Mouse (Mus musculus): Measurements from ENCODE around the gene Eif4b. TPM values are rescaled to one million over a fixed set of nuclear protein-coding genes. Genes with fewer than 3 reads are reported as not detected.

Gene Eif4b
- polyA plus RNA-seq, 1 experiment from 2014 or later, result 96.1 TPM

GRCm38 (mm10) chr15:102133314-102133713 lies 59.7 kb downstream of the Eif4b start:
- Histone ChIP-seq H3K27me3 (ENCODE audit: insufficient read depth, low read length) (no peaks in the 10 kb centered on the region), H3K9ac (ENCODE audit: low read depth, low read length) (no peak overlapping the region), H3K36me3 (ENCODE audit: insufficient read depth, low read length) (peaks cover 38% of the 10 kb centered on the region), H3K4me3 (replicated peaks; ENCODE audit: low read depth, low read length) (no peak overlapping the region), H3K4me1 (replicated peaks; ENCODE audit: insufficient read depth, low read length) (peaks cover 5% of the 10 kb centered on the region; the same call in 1 of the 2 replicates), H3K9me3 (replicated peaks; ENCODE audit: low read length) (no peaks in the 10 kb centered on the region), H3K4me2 (ENCODE audit: low read length) (no peak overlapping the region), H3K27ac (no peak overlapping the region)
- WGBS, result 75% methylated on average over 9 of the region's 9 CpGs
- TF ChIP-seq CTCF (IDR thresholded peaks at IDR 0.05; ENCODE audit: low read depth), result no peak
- ATAC-seq (replicated peaks; ENCODE audit: low FRiP score, low read depth), result no peak
- no peak for DNase-seq (ENCODE audit: low spot score)

- Histone ChIP-seq H3K4me1 (replicated peaks; ENCODE audit: insufficient read depth, low read length) (peaks cover 5% of the 10 kb centered on the region; the same call in 1 of the 2 replicates), H3K9me3 (replicated peaks; ENCODE audit: low read length) (no peaks in the 10 kb centered on the region), H3K4me3 (replicated peaks; ENCODE audit: low read depth, low read length) (no peak overlapping the region), H3K27me3 (ENCODE audit: insufficient read depth, low read length) (no peaks in the 10 kb centered on the region), H3K36me3 (ENCODE audit: insufficient read depth, low read length) (peaks cover 25% of the 10 kb centered on the region), H3K27ac (no peak overlapping the region), H3K9ac (ENCODE audit: low read depth, low read length) (no peak overlapping the region), H3K4me2 (ENCODE audit: low read length) (peak overlapping the region; percentile 65; the same call in 1 of the 2 replicates)
- TF ChIP-seq CTCF (IDR thresholded peaks at IDR 0.05; ENCODE audit: low read depth), result no peak
- DNase-seq (ENCODE audit: low spot score) (no peak), ATAC-seq (replicated peaks; ENCODE audit: low FRiP score, low read depth) (no peak)
- 81% methylated on average over 2 of the region's 2 CpGs for WGBS
Measured at GRCm38 (mm10) chr15:102134709-102135108, 61.1 kb downstream of the Eif4b start.

GRCm38 (mm10) chr15:102135522-102136128 lies 62.1 kb downstream of the Eif4b start:
- Histone ChIP-seq H3K9me3 (replicated peaks; ENCODE audit: low read length) (no peaks in the 10 kb centered on the region), H3K4me3 (replicated peaks; ENCODE audit: low read depth, low read length) (peak overlapping the region; percentile 77), H3K4me1 (replicated peaks; ENCODE audit: insufficient read depth, low read length) (peaks cover 5% of the 10 kb centered on the region; the same call in 1 of the 2 replicates), H3K27ac (peak overlapping the region; percentile 43), H3K9ac (ENCODE audit: low read depth, low read length) (peak overlapping the region; percentile 72), H3K27me3 (ENCODE audit: insufficient read depth, low read length) (no peaks in the 10 kb centered on the region), H3K36me3 (ENCODE audit: insufficient read depth, low read length) (peaks cover 16% of the 10 kb centered on the region), H3K4me2 (ENCODE audit: low read length) (peak overlapping the region; percentile 65)
- DNase-seq (ENCODE audit: low spot score), result no peak
- no peak for TF ChIP-seq CTCF (IDR thresholded peaks at IDR 0.05; ENCODE audit: low read depth)
- peak; percentile 72 for ATAC-seq (replicated peaks; ENCODE audit: low FRiP score, low read depth)
- 2% methylated on average over 35 of the region's 35 CpGs for WGBS

- DNase-seq (ENCODE audit: low spot score) (peak; percentile 98), ATAC-seq (replicated peaks; ENCODE audit: low FRiP score, low read depth) (peak; percentile 99)
- peak within 1 kb of the TSS; percentile 72 for H3K9ac ChIP-seq (ENCODE audit: low read depth, low read length)
- peak within 1 kb of the TSS; percentile 43 for H3K27ac ChIP-seq
- no peak for TF ChIP-seq CTCF (IDR thresholded peaks at IDR 0.05; ENCODE audit: low read depth)
- H3K9me3 ChIP-seq (replicated peaks; ENCODE audit: low read length), result no peaks in the 10 kb centered on the region
- under 1% methylated on average over 49 of the region's 50 CpGs for WGBS
- H3K4me1 ChIP-seq (replicated peaks; ENCODE audit: insufficient read depth, low read length), result peaks cover 5% of the 10 kb centered on the region; the same call in 1 of the 2 replicates
- H3K4me3 ChIP-seq (replicated peaks; ENCODE audit: low read depth, low read length), result peak within 1 kb of the TSS; percentile 77
- H3K36me3 ChIP-seq (ENCODE audit: insufficient read depth, low read length), result peaks cover 13% of the 10 kb centered on the region
- H3K27me3 ChIP-seq (ENCODE audit: insufficient read depth, low read length), result no peaks in the 10 kb centered on the region
- H3K4me2 ChIP-seq (ENCODE audit: low read length), result peak within 1 kb of the TSS; percentile 65
Measured at GRCm38 (mm10) chr15:102136129-102136758, 62.7 kb downstream of the Eif4b start, which contains the start of gene Spryd3. Gene Spryd3, minus strand, starts transcription at chr15:102136234.

- 0 out of 2 replicates have a peak, but pooled peaks cover 5% of the 10 kb centered on the region for H3K27me3 ChIP-seq (ENCODE audit: insufficient read depth, low read length)
- no peak overlapping the region for H3K4me2 ChIP-seq (ENCODE audit: low read length)
- ATAC-seq (replicated peaks; ENCODE audit: low FRiP score, low read depth) (no peak), DNase-seq (ENCODE audit: low spot score) (no peak)
- H3K4me3 ChIP-seq (replicated peaks; ENCODE audit: low read depth, low read length), result no peak overlapping the region
- TF ChIP-seq CTCF (IDR thresholded peaks at IDR 0.05; ENCODE audit: low read depth), result no peak
- H3K36me3 ChIP-seq (ENCODE audit: insufficient read depth, low read length), result no peaks in the 10 kb centered on the region
- no peak overlapping the region for H3K27ac ChIP-seq
- peaks cover 11% of the 10 kb centered on the region for H3K4me1 ChIP-seq (replicated peaks; ENCODE audit: insufficient read depth, low read length)
- H3K9ac ChIP-seq (ENCODE audit: low read depth, low read length), result no peak overlapping the region
- WGBS, result 91% methylated on average over 5 of the region's 5 CpGs
- H3K9me3 ChIP-seq (replicated peaks; ENCODE audit: low read length), result no peaks in the 10 kb centered on the region
Measured at GRCm38 (mm10) chr15:102141120-102141519, 67.5 kb downstream of the Eif4b start.

- no peak overlapping the region for H3K27ac ChIP-seq
- H3K9ac ChIP-seq (ENCODE audit: low read depth, low read length), result no peak overlapping the region
- H3K9me3 ChIP-seq (replicated peaks; ENCODE audit: low read length), result no peaks in the 10 kb centered on the region
- DNase-seq (ENCODE audit: low spot score) (no peak), ATAC-seq (replicated peaks; ENCODE audit: low FRiP score, low read depth) (no peak)
- no peak for TF ChIP-seq CTCF (IDR thresholded peaks at IDR 0.05; ENCODE audit: low read depth)
- H3K27me3 ChIP-seq (ENCODE audit: insufficient read depth, low read length), result 0 out of 2 replicates have a peak, but pooled peaks cover 5% of the 10 kb centered on the region
- H3K4me1 ChIP-seq (replicated peaks; ENCODE audit: insufficient read depth, low read length), result peaks cover 11% of the 10 kb centered on the region
- no peaks in the 10 kb centered on the region for H3K36me3 ChIP-seq (ENCODE audit: insufficient read depth, low read length)
- peak overlapping the region; percentile 56 for H3K4me2 ChIP-seq (ENCODE audit: low read length)
- H3K4me3 ChIP-seq (replicated peaks; ENCODE audit: low read depth, low read length), result no peak overlapping the region
- WGBS, result 51% methylated on average over 23 of the region's 23 CpGs
Measured at GRCm38 (mm10) chr15:102142914-102143912, 69.6 kb downstream of the Eif4b start.
